In genomic region chr15:102616174-102616573, GRCm38 (mm10) we compare ENCODE assay signal across 20 mouse cellular contexts. TPM values are rescaled to one million over a fixed set of nuclear protein-coding genes. Genes with fewer than 3 reads are reported as not detected.
A peak's percentile ranks its signal among the peaks of the same experiment; 100 is the strongest.
DNase-seq lines count a peak whose midpoint lies in the region; ATAC-seq and TF ChIP-seq lines count a peak whose summit lies in the region.
"Had no signal": no experiment of that assay in that cellular context is flagged by ENCODE, and none has a peak within 500 bp of the region (broad histone marks: within the 10 kb centered on the region; RNA-seq: fewer than 3 reads in every experiment).

No protein-coding gene starts in this region.

- no peak overlapping the region for H3K4me3 ChIP-seq in gastrocnemius, adult 2 months
- H3K4me3 ChIP-seq: embryonic facial prominence, embryonic 10.5 days; embryonic facial prominence, embryonic 12.5 days; forebrain, embryonic 13.5 days; forebrain, embryonic 15.5 days had no signal

- peak; percentile 44; the same call in 1 of the 2 replicates for ATAC-seq in megakaryocyte progenitor cell, adult 5-6 weeks (replicated peaks; ENCODE audit: poor library complexity)
- ATAC-seq: forebrain, embryonic 13.5 days; forebrain, embryonic 15.5 days; forebrain, postnatal 0 days had no signal

- no peak for DNase-seq in gastrocnemius, adult 2 months
- DNase-seq in gastrocnemius, postnatal 14 days: no peak
- peak; percentile 56 for DNase-seq in 416B (ENCODE audit: low read depth)
- DNase-seq in left cerebral cortex, postnatal 25 days (ENCODE audit: low spot score in 2 of 2): no peak
- DNase-seq: adrenal gland, adult 2 months; adrenal gland, postnatal 10 days; adrenal gland, postnatal 25 days; cerebellum, adult 11-12 months; cerebellum, adult 2 months; cerebellum, adult 9-10 months; cerebellum, postnatal 10 days; cerebellum, postnatal 25 days; forebrain, postnatal 0 days had no signal

- peak overlapping the region; percentile 20; the same call in 1 of the 2 replicates for H3K27ac ChIP-seq in gastrocnemius, adult 2 months
- H3K27ac ChIP-seq: embryonic facial prominence, embryonic 10.5 days; embryonic facial prominence, embryonic 12.5 days; forebrain, embryonic 13.5 days; forebrain, embryonic 15.5 days had no signal

- no peak for TF ChIP-seq CTCF in gastrocnemius, adult 2 months (IDR thresholded peaks at IDR 0.05)

- intact Hi-C loops in gastrocnemius, adult 2 months (cut with DNase I): no loop called here
- intact Hi-C loops in gastrocnemius, postnatal 14 days (cut with DNase I; ENCODE audit: low total_unique reads): no loop called here
- intact Hi-C loops in left cerebral cortex, postnatal 25 days (cut with DNase I): no loop called here

RNA-seq across cellular contexts. Expression of gene Gm28047, which starts 8.7 kb away (rescaled TPM):
- 1 to 10 TPM in 1 of 2 experiments, not detected in 1; 1.8 TPM for total RNA-seq in gastrocnemius, adult 2 months (2021)
- 1 to 10 TPM in 1 of 2 experiments, not detected in 1; 1.9 TPM for total RNA-seq in gastrocnemius, postnatal 14 days (2021)
- total RNA-seq in megakaryocyte progenitor cell, adult 5-6 weeks (2015): 0.78 TPM in 1 of 2 replicates, not detected in the other
- not detected in 2 replicates for total RNA-seq in megakaryocyte progenitor cell, adult 5-6 weeks (2017)
- total RNA-seq in left cerebral cortex, postnatal 25 days (2021): 1 to 10 TPM in 1 of 2 experiments, under 1 TPM in 1; 0.57 to 1.8 TPM
- total RNA-seq: ES-E14; forebrain, postnatal 0 days; MEL had no signal

RNA-seq across cellular contexts. Expression of gene Atf7, which starts 9.1 kb away (rescaled TPM):
- total RNA-seq in gastrocnemius, adult 2 months (2021): 10 to 100 TPM; 60.2 to 62.5 TPM
- 10 to 100 TPM; 49.9 to 51.2 TPM for total RNA-seq in gastrocnemius, postnatal 14 days (2021)
- 149 and 164 TPM in 2 replicates for total RNA-seq in megakaryocyte progenitor cell, adult 5-6 weeks (2015)
- total RNA-seq in megakaryocyte progenitor cell, adult 5-6 weeks (2017): 35.3 and 55.5 TPM in 2 replicates
- 10 to 100 TPM; 30.9 to 36.8 TPM for total RNA-seq in left cerebral cortex, postnatal 25 days (2021)

RNA-seq across cellular contexts. Expression of gene Atp5g2, which starts 56.0 kb away (rescaled TPM):
- total RNA-seq in gastrocnemius, adult 2 months (2021): 10 to 100 TPM; 25.6 to 33.1 TPM
- total RNA-seq in gastrocnemius, postnatal 14 days (2021): 10 to 100 TPM; 27.7 to 28.8 TPM
- 58.2 and 76.2 TPM in 2 replicates for total RNA-seq in megakaryocyte progenitor cell, adult 5-6 weeks (2015)
- 57.1 and 73.8 TPM in 2 replicates for total RNA-seq in megakaryocyte progenitor cell, adult 5-6 weeks (2017)
- total RNA-seq in left cerebral cortex, postnatal 25 days (2021): 10 to 100 TPM; 11.6 to 14.2 TPM
